Mouse (Mus musculus): ENCODE measurements around the gene Pold4.

- TF ChIP-seq CTCF (IDR thresholded peaks at IDR 0.05; ENCODE audit: borderline replicate concordance, insufficient read depth, low read depth, low read length) = no peak
- no peak for TF ChIP-seq POLR2A (IDR thresholded peaks at IDR 0.05; ENCODE audit: borderline replicate concordance, insufficient read depth, low read length)
Measured at GRCm38 (mm10) chr19:4280425-4280824, 48.7 kb downstream of the Pold4 start.

All from cerebellum, adult 2 months (tissue).